Mouse (Mus musculus) spleen, adult 2 months (tissue): ENCODE measurements at regions not wholly inside any gene's neighbourhood (a gene's known extent, or its start where the extent isn't known, plus 50 kb on each side); places are given as distances from the start of the nearest gene placed in this dataset.

Source experiments
- CTCF ChIP-seq: fragments of 200-500 bp; IDR thresholded peaks from 2 replicates; pipeline ENCODE4 v1.5.1; 2011; ENCODE audit warnings: mild to moderate bottlenecking, inconsistent platforms; ENCODE audit not compliant: insufficient read depth, insufficient read length, insufficient replicate concordance; ENCODE audit errors: extremely low read depth
- POLR2A ChIP-seq: fragments of 200-500 bp; IDR thresholded peaks from 2 replicates; pipeline ENCODE4 v1.6.1; 2011; ENCODE audit warnings: low read depth, low read length, inconsistent platforms

DNA sequence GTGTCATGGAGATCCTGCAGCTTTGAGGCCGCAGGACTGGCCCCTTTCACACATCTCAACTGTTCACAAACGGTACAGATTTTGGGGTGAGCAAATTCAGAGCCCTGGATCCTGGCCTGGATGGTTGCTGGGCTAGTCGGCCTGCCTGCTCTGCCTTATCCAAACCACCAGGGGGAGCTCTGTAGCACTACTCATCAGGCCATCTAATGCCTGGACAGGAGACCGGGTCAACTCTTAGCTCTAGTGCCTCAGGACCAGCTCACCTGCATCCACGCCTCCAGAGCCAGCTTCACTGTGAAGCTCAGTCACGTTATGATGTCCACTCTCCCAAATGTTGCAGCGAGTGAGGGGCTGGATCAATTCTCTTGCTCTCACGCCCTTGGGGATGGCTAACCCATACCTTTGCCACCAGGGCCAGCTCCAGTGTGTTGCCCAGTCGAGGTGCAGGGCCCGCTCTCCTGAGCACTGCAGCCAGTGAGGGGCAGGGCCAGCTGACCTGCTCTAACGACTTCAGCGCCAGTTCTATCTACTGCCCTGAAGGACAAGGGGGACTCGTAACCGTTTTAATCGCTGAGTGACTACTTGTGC is 206.8 kb downstream of the Etnk1 start:
- TF ChIP-seq POLR2A (no peak), CTCF (peak; percentile 67; the same call in 1 of the 2 replicates)
